Mouse (Mus musculus) bone marrow macrophage, adult 2 months (primary cell): Measurements from ENCODE around the gene Cacybp.

Source experiments
- CTCF ChIP-seq: IDR thresholded peaks from 2 replicates; pipeline ENCODE4 v1.5.1; 2012; ENCODE audit warnings: low read depth, mild to moderate bottlenecking, low read length, moderate library complexity
- POLR2A ChIP-seq: IDR thresholded peaks from 2 replicates; pipeline ENCODE4 v1.6.1; 2012; ENCODE audit warnings: mild to moderate bottlenecking, low read depth, low read length, borderline replicate concordance

- no peak for TF ChIP-seq CTCF
- TF ChIP-seq POLR2A, result no peak
Observed at GRCm38 (mm10) chr1:160211597-160212122, 1.0 kb downstream of the Cacybp start.
